Mouse (Mus musculus) left cerebral cortex, adult 2 months (tissue): ENCODE measurements around the gene Alg1. TPM values are rescaled to one million over a fixed set of nuclear protein-coding genes. Genes with fewer than 3 reads are reported as not detected.

Experiments
- DNase-seq, 2 experiments: peaks; one replicate each; pipeline ENCODE4 v3.0.0; 2021 to 2022; ENCODE audit warnings: low spot score in 2 of 2, mixed read lengths in 1 of 2; ENCODE audit errors: extremely low spot score in 1 of 2
- H3K27ac ChIP-seq: fragments of 200-600 bp; 2 replicates; pipeline ENCODE4 v1.8.1; 2022
- H3K4me3 ChIP-seq: fragments of 200-600 bp; 2 replicates; pipeline ENCODE4 v1.8.1; 2022
- CTCF ChIP-seq: fragments of 200-600 bp; IDR thresholded peaks from 2 replicates; pipeline ENCODE4 v1.8.1; 2022; ENCODE audit warnings: antibody characterized with exemption, mild to moderate bottlenecking, moderate library complexity
- intact Hi-C: fragments of 180-260 bp; cut with DNase I; formaldehyde crosslinking; loops from one replicate; pipeline ENCODE4 v1.15.1; 2025
- long read RNA-seq, 2 experiments: library from polyadenylated mRNA; stranded (forward); transcript quantifications; one replicate each; pipeline ENCODE4 v2.0.0; 2021; ENCODE audit warnings: borderline mapping rate in 2 of 2
- total RNA-seq, 2 experiments: library from RNA; stranded (reverse); gene quantifications; 2 replicates each; pipeline ENCODE4 v1.2.3; 2021

The Alg1 gene
- total RNA-seq, result 10 to 100 TPM; 25.5 to 26.8 TPM
- long read RNA-seq, experiment 1, transcript Alg1-202 (13 exons, 1,755 nt), result major isoform, 22 of 43 reads
- long read RNA-seq, experiment 1, partial matches to known transcripts, result 3 of 43 reads
- long read RNA-seq, experiment 1, other reads (novel, unspliced or antisense), result 18 of 43 reads
- long read RNA-seq, experiment 2, transcript Alg1-202 (13 exons, 1,755 nt), result major isoform, 20 of 31 reads
- long read RNA-seq, experiment 2, partial matches to known transcripts, result 2 of 31 reads
- long read RNA-seq, experiment 2, other reads (novel, unspliced or antisense), result 9 of 31 reads

DNA sequence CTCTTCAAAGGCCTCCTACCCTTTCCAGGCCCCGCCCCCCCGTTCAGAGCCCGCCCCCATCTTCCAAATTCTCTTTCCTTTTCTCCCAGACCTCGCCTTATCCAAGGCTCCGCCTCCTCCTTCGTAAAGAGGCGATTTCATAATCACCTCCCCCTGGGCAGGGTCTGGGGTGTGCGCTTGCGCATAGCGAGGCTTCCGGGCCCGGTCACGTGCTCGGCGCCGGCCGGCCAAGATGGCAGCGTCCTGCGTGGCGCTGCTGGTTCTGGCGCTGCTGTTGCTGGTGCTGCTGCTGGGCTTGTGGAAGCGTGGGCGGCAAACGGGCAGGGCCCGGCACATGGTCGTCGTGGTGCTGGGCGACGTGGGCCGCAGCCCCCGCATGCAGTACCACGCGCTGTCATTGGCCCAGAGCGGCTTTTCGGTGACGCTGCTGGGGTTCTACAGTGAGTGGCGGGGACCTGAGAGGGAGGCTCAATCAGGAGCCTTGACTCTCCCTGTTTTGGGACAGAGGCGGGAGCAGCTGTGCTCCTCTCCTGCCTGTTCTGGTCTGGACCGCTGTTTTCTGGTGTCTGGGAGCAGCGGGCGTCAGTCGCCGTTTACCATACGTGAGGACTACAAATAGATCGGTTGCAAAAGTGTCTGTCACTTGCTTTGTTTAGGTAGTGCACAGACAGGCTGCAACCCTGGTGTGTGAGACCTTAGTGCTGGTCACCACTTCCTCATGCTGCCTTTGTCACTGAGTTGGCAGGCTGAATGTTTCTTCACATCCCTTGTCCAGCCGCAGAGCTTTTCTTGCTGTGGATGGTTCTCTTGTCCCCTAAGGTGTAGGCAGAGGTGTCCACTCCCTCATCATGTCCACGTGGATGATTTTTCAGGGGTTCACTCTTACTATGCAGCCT, at the start of gene Alg1:
TSS of gene Alg1 (plus strand) at position 204 of the 896 bp plus-strand sequence.
- TF ChIP-seq CTCF, result no peak; the same call in 1 of the 2 replicates
- peak within 1 kb of the TSS; percentile 91 for H3K27ac ChIP-seq
- peak; percentile 95 to 96 for DNase-seq
- H3K4me3 ChIP-seq, result peak within 1 kb of the TSS; percentile 78
- intact Hi-C loops, result loop anchor here (1.0 to 2.0 kb wide), 3 partner anchors 21 to 183 kb away; partner anchors contain the start of genes Eef2kmt and Ubn1

DNA sequence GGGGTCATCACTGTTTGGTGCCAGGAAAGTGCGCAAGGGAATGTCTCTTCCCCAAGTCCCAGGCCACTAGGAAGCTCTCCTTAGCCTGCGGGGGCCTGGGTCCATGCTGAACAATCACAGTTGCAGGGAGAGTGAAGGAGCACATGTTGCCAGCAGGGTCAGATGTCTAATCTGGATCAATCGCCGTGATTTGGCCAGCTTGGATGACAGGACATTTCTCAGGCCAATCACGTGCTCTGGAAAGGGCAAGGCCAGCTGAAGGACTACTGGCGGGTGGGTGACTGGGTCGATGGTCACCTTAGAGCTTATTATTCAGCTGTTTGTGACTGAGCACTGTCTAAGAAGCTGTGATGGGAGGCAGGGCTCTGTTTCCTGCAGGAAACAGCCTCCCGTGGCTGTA, 49.3 kb upstream of the Alg1 start:
- no peak for DNase-seq
- intact Hi-C loops, result no loop called here
- no peak overlapping the region for H3K27ac ChIP-seq
- H3K4me3 ChIP-seq, result no peak overlapping the region
- no peak for TF ChIP-seq CTCF

DNA sequence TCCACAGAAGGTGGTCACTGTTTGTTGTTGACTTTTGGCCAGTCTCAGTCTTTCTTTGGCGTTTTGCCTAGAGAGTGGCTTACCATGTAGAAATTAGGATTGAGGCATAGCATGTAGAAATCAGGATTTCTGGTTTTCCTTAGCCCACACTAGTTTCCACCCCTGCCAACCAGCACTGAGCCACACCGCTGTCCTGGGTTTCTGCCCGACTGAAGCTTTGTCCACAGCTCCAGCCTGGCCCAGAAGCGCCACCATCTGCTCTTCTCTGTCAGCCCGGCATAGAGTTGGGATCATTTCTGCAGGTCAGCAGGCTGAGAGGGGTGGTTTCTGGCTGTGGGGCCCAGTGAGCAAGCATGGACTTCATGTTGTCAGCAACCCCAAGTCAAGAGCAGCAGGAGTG, 48.5 kb upstream of the Alg1 start:
- intact Hi-C loops, result no loop called here
- DNase-seq, result no peak
- no peak overlapping the region for H3K27ac ChIP-seq
- no peak for TF ChIP-seq CTCF
- no peak overlapping the region for H3K4me3 ChIP-seq

DNA sequence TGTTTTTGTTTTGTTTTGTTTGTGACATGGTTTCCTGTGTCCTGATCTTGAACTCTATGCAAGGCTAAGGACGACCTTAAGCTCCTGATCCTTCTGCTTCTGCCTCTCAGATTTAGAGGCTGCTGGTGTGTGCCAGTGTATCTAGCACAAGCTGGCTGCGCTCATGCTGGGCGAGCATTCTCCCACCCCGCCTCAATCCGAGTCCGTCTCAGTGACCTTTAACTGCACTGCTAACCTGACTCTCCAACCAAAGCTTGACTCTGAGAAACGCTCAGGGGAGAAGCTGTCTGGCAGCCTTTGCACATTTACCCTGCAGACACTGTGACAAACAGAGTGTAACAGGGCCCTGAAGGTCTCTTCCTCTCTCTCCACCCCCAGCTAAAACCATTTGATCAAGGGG, 47.7 kb upstream of the Alg1 start:
- Histone ChIP-seq H3K27ac (no peak overlapping the region), H3K4me3 (no peak overlapping the region)
- TF ChIP-seq CTCF, result no peak
- intact Hi-C loops, result no loop called here
- no peak for DNase-seq

DNA sequence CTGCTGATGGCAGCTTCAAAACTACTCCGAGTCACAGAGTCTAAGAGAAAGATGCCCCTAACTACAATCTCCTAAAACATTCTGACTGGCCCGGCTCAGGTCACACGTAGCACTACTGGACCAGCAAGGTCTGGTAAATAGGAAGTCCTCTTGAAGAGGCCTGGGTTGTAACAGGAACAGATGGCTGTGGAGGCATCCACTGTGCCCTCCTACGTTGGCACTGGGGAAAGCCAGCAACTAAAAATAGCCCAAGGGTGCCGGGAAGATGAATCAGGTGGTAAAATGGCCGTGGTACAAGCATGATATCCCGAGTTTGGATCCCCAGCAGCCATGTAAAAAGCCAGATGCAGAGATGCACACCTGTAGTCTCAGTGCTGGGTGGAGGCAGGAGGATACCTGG, 47.2 kb upstream of the Alg1 start:
- no peak for TF ChIP-seq CTCF
- DNase-seq, result peak; percentile 26 to 58
- intact Hi-C loops, result no loop called here
- H3K4me3 ChIP-seq, result no peak overlapping the region
- H3K27ac ChIP-seq, result no peak overlapping the region

DNA sequence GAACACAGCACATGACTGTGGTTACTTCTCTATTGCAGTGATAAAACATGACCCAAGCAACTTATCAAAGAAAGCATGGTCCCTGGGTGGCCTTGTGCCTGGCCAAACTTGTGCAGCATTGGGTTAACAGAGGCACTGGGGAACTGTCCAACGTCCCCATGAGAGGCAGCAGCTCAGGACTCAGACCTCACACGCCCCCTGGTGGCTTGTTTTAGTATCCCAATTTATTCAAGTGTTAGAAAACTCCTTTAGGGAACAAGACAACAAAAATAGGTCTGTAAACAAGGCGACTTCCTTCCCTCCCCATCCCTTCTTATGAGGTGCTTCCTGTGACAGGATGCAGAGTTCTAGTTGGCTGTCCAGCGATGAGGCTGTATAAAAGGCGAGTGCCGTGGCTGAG, 38.3 kb upstream of the Alg1 start:
- H3K27ac ChIP-seq, result no peak overlapping the region
- DNase-seq, result peak in 1 of 2 experiments; percentile 45
- TF ChIP-seq CTCF, result peak; percentile 73
- intact Hi-C loops, result no loop called here
- H3K4me3 ChIP-seq, result no peak overlapping the region

DNA sequence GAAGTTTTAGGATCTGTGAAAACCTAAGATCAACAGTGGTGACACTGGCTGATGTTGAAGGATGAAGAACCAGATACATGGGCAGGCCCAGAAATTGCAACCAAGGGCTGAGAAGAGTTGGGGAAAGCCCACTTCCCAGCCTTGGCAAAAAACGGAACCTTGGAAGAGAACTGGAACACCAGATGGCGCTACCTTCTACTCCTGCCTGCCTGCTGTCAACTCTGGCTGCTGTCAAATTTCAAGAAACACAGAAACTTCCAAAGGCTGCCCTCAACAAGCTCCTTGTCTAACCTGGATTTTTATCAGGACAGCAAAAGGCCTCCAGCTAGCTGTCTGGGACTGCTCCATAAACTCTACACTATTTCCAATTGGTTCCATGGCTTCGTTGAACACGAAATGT, 30.7 kb upstream of the Alg1 start:
- intact Hi-C loops, result loop anchor here (1.0 to 5.0 kb wide), 5 partner anchors 30 to 332 kb away; partner anchors contain the start of genes Alg1 and Ubn1
- peak overlapping the region; percentile 96 for H3K4me3 ChIP-seq
- peak; percentile 77 for TF ChIP-seq CTCF
- peak; percentile 46 to 54 for DNase-seq
- H3K27ac ChIP-seq, result no peak overlapping the region

DNA sequence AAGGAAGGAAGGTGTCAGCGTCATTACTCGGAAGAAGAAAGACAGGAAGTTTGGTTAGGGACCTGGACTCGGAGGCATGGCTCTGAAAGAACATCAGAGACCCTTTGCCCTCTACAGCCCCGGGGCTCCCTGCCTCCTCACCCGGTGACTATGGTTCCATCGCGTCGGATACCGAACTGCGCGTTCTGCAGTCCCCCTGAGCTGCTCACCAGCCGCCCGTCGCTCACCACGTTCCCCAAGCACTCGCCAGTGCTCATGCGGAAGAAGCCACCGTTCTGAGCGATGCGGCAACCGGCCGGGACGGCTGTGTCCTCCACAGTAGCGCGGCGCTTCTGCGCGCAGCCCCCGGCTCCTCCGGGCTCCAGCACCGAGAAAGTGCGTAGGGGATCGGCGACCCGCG, 30.2 kb upstream of the Alg1 start:
- intact Hi-C loops, result loop anchor here (2.0 to 5.0 kb wide), 4 partner anchors 30 to 332 kb away; partner anchors contain the start of genes Alg1 and Ubn1
- Histone ChIP-seq H3K27ac (peak overlapping the region; percentile 83), H3K4me3 (peak overlapping the region; percentile 96)
- peak in 1 of 2 experiments; percentile 40 for DNase-seq
- TF ChIP-seq CTCF, result no peak

DNA sequence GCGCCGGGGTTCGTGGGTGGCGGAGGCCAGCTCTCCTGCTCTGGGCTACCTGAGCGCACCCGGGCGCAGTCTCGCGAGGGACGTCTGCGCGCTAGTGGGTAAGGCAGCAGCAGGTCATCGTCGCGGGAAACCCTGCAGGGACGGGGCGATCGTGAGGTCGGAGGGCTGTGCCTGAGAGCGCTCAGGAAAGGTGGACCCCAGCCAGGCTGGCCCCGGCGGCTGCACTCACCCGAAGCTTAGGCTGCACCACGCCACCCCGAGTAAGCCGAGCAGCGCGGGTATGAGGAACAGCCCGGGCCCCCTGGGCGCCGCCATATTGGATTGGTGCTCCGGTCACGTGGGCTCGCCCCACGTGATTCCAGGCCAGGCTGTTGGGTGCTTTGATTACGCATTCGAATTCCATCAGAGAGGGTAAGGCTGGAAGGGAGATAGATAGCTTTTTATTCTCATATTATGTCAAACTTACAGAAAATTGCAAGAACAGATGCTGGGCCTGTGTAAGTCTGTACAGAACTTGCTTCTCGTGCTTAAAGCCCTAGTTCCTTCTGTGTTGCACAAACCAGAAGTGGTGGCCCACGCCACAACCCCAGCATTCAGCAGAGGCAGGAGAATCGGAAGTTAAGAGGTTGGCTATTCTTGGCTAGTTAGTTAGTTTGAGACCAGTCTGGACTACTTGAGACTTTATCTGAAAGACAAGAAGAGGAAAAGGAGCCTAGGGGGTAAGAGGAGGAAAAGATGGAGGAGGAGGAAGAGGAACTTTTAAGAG, 29.6 kb upstream of the Alg1 start, which contains the start of gene Nagpa:
TSS of gene Nagpa (minus strand) at position 345 of the 766 bp plus-strand sequence.
- peak within 1 kb of the TSS; percentile 96 for H3K4me3 ChIP-seq
- DNase-seq, result peak; percentile 77 to 82
- TF ChIP-seq CTCF, result no peak
- peak within 1 kb of the TSS; percentile 83 for H3K27ac ChIP-seq
- intact Hi-C loops, result loop anchor here (2.0 to 5.0 kb wide), 4 partner anchors 29 to 331 kb away; partner anchors contain the start of genes Alg1 and Ubn1

DNA sequence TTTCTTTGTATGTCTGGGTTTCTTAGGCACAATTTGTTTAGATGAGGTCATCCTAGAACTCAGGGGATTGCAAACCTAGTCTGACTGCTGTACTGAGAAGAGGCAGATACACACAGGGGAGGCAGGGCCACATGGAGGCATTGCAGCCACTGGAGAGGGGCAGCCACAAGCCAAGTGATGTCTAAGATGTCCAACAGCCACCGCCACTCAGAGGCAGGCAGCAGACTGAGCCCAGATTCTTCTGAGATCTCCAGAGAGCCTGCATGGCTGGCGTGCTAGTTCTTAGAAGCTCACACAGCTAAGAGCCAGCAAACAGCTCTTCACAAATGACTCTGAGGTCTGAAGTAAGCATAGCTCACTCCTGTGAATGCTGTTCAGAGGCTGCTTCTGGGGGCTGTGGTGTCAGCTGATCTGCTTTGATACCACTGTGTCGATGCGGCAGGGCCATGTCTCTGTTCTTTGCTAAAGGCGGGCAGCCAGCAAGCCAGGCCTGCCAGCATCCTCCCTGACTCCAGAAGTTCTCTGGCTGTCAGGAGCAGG, 27.9 kb upstream of the Alg1 start:
- DNase-seq, result no peak
- intact Hi-C loops, result no loop called here
- no peak for TF ChIP-seq CTCF
- Histone ChIP-seq H3K4me3 (no peak overlapping the region), H3K27ac (no peak overlapping the region)

DNA sequence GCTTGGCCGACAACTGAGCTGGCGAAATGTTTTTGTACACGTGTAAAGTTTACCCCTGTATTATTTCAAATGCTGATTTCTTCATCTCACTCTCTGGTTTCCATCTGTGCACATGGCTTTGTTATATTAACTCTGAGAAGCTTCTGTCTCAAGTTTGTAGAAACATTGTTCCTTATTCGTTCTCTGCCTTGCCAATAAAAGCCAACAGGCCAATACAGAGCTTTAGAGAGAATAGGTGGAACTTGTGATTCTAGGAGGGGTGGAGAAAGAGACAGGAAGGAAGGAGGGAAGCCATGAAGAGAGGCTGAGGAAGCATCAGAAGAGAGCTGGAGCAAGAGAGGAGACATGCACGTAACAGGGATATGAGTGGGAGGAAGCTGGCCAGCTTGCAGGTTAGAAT, 27.4 kb upstream of the Alg1 start:
- intact Hi-C loops, result no loop called here

More for the DNA sequence above, 27.4 kb upstream of the Alg1 start:
- TF ChIP-seq CTCF, result no peak
- Histone ChIP-seq H3K27ac (no peak overlapping the region), H3K4me3 (no peak overlapping the region)
- no peak for DNase-seq
